Mouse (Mus musculus) erythroblast, embryonic 14.5 days (primary cell): ENCODE results near the gene Gfra1.

ENCODE experiments used
- GATA1 ChIP-seq: IDR thresholded peaks from 2 replicates; pipeline ENCODE4 v1.6.1; 2012; ENCODE audit warnings: low read length, inconsistent platforms, mixed read lengths
- TAL1 ChIP-seq: IDR thresholded peaks from 3 replicates; pipeline ENCODE4 v1.6.1; 2012; ENCODE audit warnings: low read length, inconsistent platforms, mixed read lengths

DNA sequence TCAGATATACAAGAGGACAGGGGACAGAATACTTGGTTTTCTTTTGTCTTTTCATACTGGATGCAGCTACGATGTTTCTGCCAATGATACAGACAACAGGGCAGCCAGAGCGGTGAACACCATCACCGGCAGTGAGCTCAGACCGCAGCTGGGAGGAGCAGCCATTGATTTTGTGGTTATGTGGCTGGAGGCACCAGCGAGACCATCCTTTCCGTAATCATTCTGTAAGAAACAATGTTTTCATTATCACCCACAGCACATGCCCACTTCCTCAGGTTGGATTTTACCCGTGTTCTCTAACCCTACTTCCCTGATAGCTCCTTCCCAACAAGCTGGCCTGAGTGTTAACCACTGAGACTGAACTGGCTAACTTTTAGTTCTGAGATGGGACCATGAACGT, 217.4 kb downstream of the Gfra1 start:
- no peak for TF ChIP-seq GATA1
- TF ChIP-seq TAL1, result no peak
